ENCODE assay signal across 8 mouse cellular contexts in genomic region chr2:29553945-29554634, GRCm38 (mm10).
DNase-seq lines count a peak whose midpoint lies in the region; ATAC-seq and TF ChIP-seq lines count a peak whose summit lies in the region.

No protein-coding gene starts in this region.

- WGBS in intestine, postnatal 0 days, result 67% methylated on average over 4 of the region's 4 CpGs
- 63% methylated on average over 4 of the region's 4 CpGs for WGBS in intestine, embryonic 15.5 days
- 53% methylated on average over 4 of the region's 4 CpGs for WGBS in liver, embryonic 14.5 days (ENCODE audit: insufficient replicate concordance)

- H3K4me1 ChIP-seq in intestine, postnatal 0 days (replicated peaks; ENCODE audit: control insufficient read depth, insufficient read depth, low read length), result no peaks in the 10 kb centered on the region
- H3K4me1 ChIP-seq in intestine, embryonic 15.5 days (replicated peaks), result no peaks in the 10 kb centered on the region
- H3K4me1 ChIP-seq in liver, embryonic 14.5 days (replicated peaks; ENCODE audit: control insufficient read depth in 2 of 2, insufficient read depth in 2 of 2, low read length in 1 of 2), result no peaks in the 10 kb centered on the region

- no peaks in the 10 kb centered on the region for H3K9me3 ChIP-seq in intestine, postnatal 0 days (ENCODE audit: control insufficient read depth)
- H3K9me3 ChIP-seq in intestine, embryonic 15.5 days, result no peaks in the 10 kb centered on the region
- no peaks in the 10 kb centered on the region for H3K9me3 ChIP-seq in liver, embryonic 14.5 days (ENCODE audit: control insufficient read depth, low read length)

- H3K27me3 ChIP-seq in intestine, postnatal 0 days (replicated peaks; ENCODE audit: control insufficient read depth, insufficient read depth, low read length), result no peaks in the 10 kb centered on the region
- no peaks in the 10 kb centered on the region for H3K27me3 ChIP-seq in intestine, embryonic 15.5 days (replicated peaks)
- H3K27me3 ChIP-seq in liver, embryonic 14.5 days (ENCODE audit: control insufficient read depth, insufficient read depth, low read length), result no peaks in the 10 kb centered on the region

- TF ChIP-seq CTCF in intestine, postnatal 0 days (IDR thresholded peaks at IDR 0.05; ENCODE audit: low read depth), result peak; percentile 82
- peak; percentile 73 for TF ChIP-seq CTCF in liver, embryonic 14.5 days (IDR thresholded peaks at IDR 0.05; ENCODE audit: low read depth)

- H3K9ac ChIP-seq in intestine, postnatal 0 days (ENCODE audit: low read depth, low read length), result no peak overlapping the region
- no peak overlapping the region for H3K9ac ChIP-seq in intestine, embryonic 15.5 days
- H3K9ac ChIP-seq in liver, embryonic 14.5 days (replicated peaks), result no peak overlapping the region

- H3K27ac ChIP-seq in intestine, postnatal 0 days (ENCODE audit: low read depth, low read length), result no peak overlapping the region
- no peak overlapping the region for H3K27ac ChIP-seq in intestine, embryonic 15.5 days
- no peak overlapping the region for H3K27ac ChIP-seq in liver, embryonic 14.5 days

- no peaks in the 10 kb centered on the region for H3K36me3 ChIP-seq in intestine, postnatal 0 days (ENCODE audit: control insufficient read depth, insufficient read depth)
- no peaks in the 10 kb centered on the region for H3K36me3 ChIP-seq in intestine, embryonic 15.5 days
- no peaks in the 10 kb centered on the region for H3K36me3 ChIP-seq in liver, embryonic 14.5 days (replicated peaks; ENCODE audit: control insufficient read depth, insufficient read depth, low read depth)

- no peak overlapping the region for H3K4me2 ChIP-seq in intestine, postnatal 0 days (replicated peaks; ENCODE audit: low read depth)
- no peak overlapping the region for H3K4me2 ChIP-seq in intestine, embryonic 15.5 days (replicated peaks)
- no peak overlapping the region for H3K4me2 ChIP-seq in liver, embryonic 14.5 days (ENCODE audit: low read depth)

- TF ChIP-seq EP300 in liver, embryonic 14.5 days (IDR thresholded peaks at IDR 0.05; ENCODE audit: low read depth), result no peak

- ATAC-seq in intestine, postnatal 0 days, result no peak
- ATAC-seq in intestine, embryonic 15.5 days, result no peak
- no peak for ATAC-seq in liver, embryonic 14.5 days (ENCODE audit: insufficient read depth)

- H3K4me3 ChIP-seq in intestine, postnatal 0 days (ENCODE audit: low read depth, low read length), result no peak overlapping the region
- H3K4me3 ChIP-seq in intestine, embryonic 15.5 days (replicated peaks), result no peak overlapping the region
- no peak overlapping the region for H3K4me3 ChIP-seq in liver, embryonic 14.5 days (ENCODE audit: insufficient read depth in 1 of 2, low read depth in 2 of 2, low read length in 2 of 2)

- DNase-seq in A20 (ENCODE audit: low read depth, low spot score) (peak; percentile 80), ES-CJ7 (ENCODE audit: low read depth, low spot score) (peak; percentile 65)
- peak; percentile 55 for DNase-seq in embryo, embryonic 10 days (ENCODE audit: low spot score)
- DNase-seq in liver, embryonic 14.5 days (ENCODE audit: low read depth in 3 of 3, low spot score in 3 of 3), result no peak
- DNase-seq in spleen, postnatal 10 days (ENCODE audit: low spot score in 2 of 2), result peak; percentile 29 to 69
- no peak for DNase-seq in frontal cortex, postnatal 25 days (ENCODE audit: low spot score in 2 of 2)

Comparison
In these comparisons a context has a peak if more than half of its experiments do, and no peak if none do; other contexts are left out.
1. DNase-seq: peak in A20 (single experiment), ES-CJ7 (single experiment), embryo, embryonic 10 days (single experiment) and spleen, postnatal 10 days (2 of 2); none in liver, embryonic 14.5 days (0 of 3) and frontal cortex, postnatal 25 days (0 of 2).